Comparison of ENCODE assay signal across 11 mouse cellular contexts in genomic region chr7:79563675-79564074, GRCm38 (mm10). TPM values are rescaled to one million over a fixed set of nuclear protein-coding genes. Genes with fewer than 3 reads are reported as not detected.
A peak's percentile ranks its signal among the peaks of the same experiment; 100 is the strongest.
DNase-seq lines count a peak whose midpoint lies in the region; ATAC-seq and TF ChIP-seq lines count a peak whose summit lies in the region.
"Had no signal": no experiment of that assay in that cellular context is flagged by ENCODE, and none has a peak within 500 bp of the region (broad histone marks: within the 10 kb centered on the region; RNA-seq: fewer than 3 reads in every experiment).

No protein-coding gene starts in this region.

- TF ChIP-seq POLR2A in CH12.LX (IDR thresholded peaks at IDR 0.05; ENCODE audit: low read depth, low read length) = no peak

- peak; percentile 55 for DNase-seq in hindbrain, embryonic 10.5 days (ENCODE audit: low spot score)
- DNase-seq in CH12.LX (ENCODE audit: extremely low read depth) (peak; percentile 10), ZHBTc4 (ENCODE audit: low read depth, low spot score) (peak; percentile 82)
- no peak for DNase-seq in ovary, postnatal 36 days (ENCODE audit: low spot score)
- DNase-seq in layer of hippocampus, postnatal 10 days (ENCODE audit: low spot score in 2 of 2) = no peak
- no peak for DNase-seq in heart, embryonic 10.5 days (ENCODE audit: low spot score)
- DNase-seq: cerebellum, adult 9-11 months had no signal

- TF ChIP-seq CTCF in CH12.LX (conservative IDR thresholded peaks at IDR 0.05 in 1 of 2, IDR thresholded peaks at IDR 0.05 in 1 of 2; ENCODE audit: low read depth in 2 of 2, low read length in 2 of 2) = peak in 1 of 2 experiments; percentile 63; a peak in 2 of 4 replicates

- in situ Hi-C loops in CH12.LX (cut with MboI; ENCODE audit: low pct_ligation_motif_present, low pct_unique_long_range_greater_than_20kb, low sequenced_read_pairs) = no loop called here

- no peak for TF ChIP-seq EP300 in CH12.LX (IDR thresholded peaks at IDR 0.05; ENCODE audit: low read length)

- peak; percentile 16 for TF ChIP-seq RAD21 in CH12.LX (IDR thresholded peaks at IDR 0.05; ENCODE audit: low read depth, low read length)

- no peak overlapping the region for H3K9ac ChIP-seq in hindbrain, embryonic 13.5 days
- no peak overlapping the region for H3K9ac ChIP-seq in CH12.LX (ENCODE audit: insufficient read depth, low read depth)
- no peak overlapping the region for H3K9ac ChIP-seq in hindbrain, embryonic 16.5 days (ENCODE audit: low read depth, low read length)

- no peak for ATAC-seq in hindbrain, embryonic 13.5 days (ENCODE audit: low FRiP score)
- 0 out of 2 replicates have a peak, but pooled peaks have one; percentile 35 for ATAC-seq in hindbrain, embryonic 16.5 days

- dilution Hi-C loops in CH12.LX (cut with MboI; ENCODE audit: extremely low pct_ligation_motif_present, extremely low pct_unique_long_range_greater_than_20kb, low sequenced_read_pairs) = no loop called here

- H3K27me3 ChIP-seq in hindbrain, embryonic 10.5 days (ENCODE audit: insufficient read depth, poor library complexity, severe bottlenecking) = peaks cover 79% of the 10 kb centered on the region
- H3K27me3 ChIP-seq in hindbrain, embryonic 13.5 days = peaks cover 27% of the 10 kb centered on the region
- H3K27me3 ChIP-seq in CH12.LX (replicated peaks) = peaks cover 75% of the 10 kb centered on the region
- H3K27me3 ChIP-seq in hindbrain, embryonic 16.5 days (replicated peaks; ENCODE audit: control insufficient read depth, insufficient read depth, low read length) = no peaks in the 10 kb centered on the region
- peaks cover 72% of the 10 kb centered on the region for H3K27me3 ChIP-seq in heart, embryonic 10.5 days (ENCODE audit: insufficient read depth, poor library complexity, severe bottlenecking)

- H3K4me2 ChIP-seq in hindbrain, embryonic 13.5 days = no peak overlapping the region
- no peak overlapping the region for H3K4me2 ChIP-seq in CH12.LX (ENCODE audit: insufficient read depth, low read depth, poor library complexity, severe bottlenecking)
- no peak overlapping the region for H3K4me2 ChIP-seq in hindbrain, embryonic 16.5 days (ENCODE audit: low read length)

- H3K36me3 ChIP-seq in hindbrain, embryonic 10.5 days = no peaks in the 10 kb centered on the region
- no peaks in the 10 kb centered on the region for H3K36me3 ChIP-seq in hindbrain, embryonic 13.5 days
- no peaks in the 10 kb centered on the region for H3K36me3 ChIP-seq in CH12.LX (replicated peaks in 1 of 2; ENCODE audit: control insufficient read depth in 1 of 2, insufficient read depth in 1 of 2, low read length in 1 of 2)
- no peaks in the 10 kb centered on the region for H3K36me3 ChIP-seq in hindbrain, embryonic 16.5 days (ENCODE audit: control insufficient read depth, insufficient read depth, low read length)
- H3K36me3 ChIP-seq in heart, embryonic 10.5 days = no peaks in the 10 kb centered on the region

- WGBS in hindbrain, embryonic 10.5 days = 22% methylated on average over 13 of the region's 13 CpGs
- 22% methylated on average over 13 of the region's 13 CpGs for WGBS in hindbrain, embryonic 13.5 days
- 24% methylated on average over 13 of the region's 13 CpGs for WGBS in hindbrain, embryonic 16.5 days
- WGBS in heart, embryonic 10.5 days = 17% methylated on average over 13 of the region's 13 CpGs

- no peaks in the 10 kb centered on the region for H3K79me2 ChIP-seq in CH12.LX (replicated peaks; ENCODE audit: control insufficient read depth, extremely low read depth, insufficient read depth, poor library complexity, severe bottlenecking)

- no peaks in the 10 kb centered on the region for H3K9me3 ChIP-seq in hindbrain, embryonic 10.5 days
- no peaks in the 10 kb centered on the region for H3K9me3 ChIP-seq in hindbrain, embryonic 13.5 days
- no peaks in the 10 kb centered on the region for H3K9me3 ChIP-seq in CH12.LX (replicated peaks; ENCODE audit: low read length)
- H3K9me3 ChIP-seq in hindbrain, embryonic 16.5 days (ENCODE audit: control insufficient read depth, low read length) = no peaks in the 10 kb centered on the region
- no peaks in the 10 kb centered on the region for H3K9me3 ChIP-seq in heart, embryonic 10.5 days

- H3K4me1 ChIP-seq in hindbrain, embryonic 10.5 days (replicated peaks) = peaks cover 7% of the 10 kb centered on the region
- no peaks in the 10 kb centered on the region for H3K4me1 ChIP-seq in hindbrain, embryonic 13.5 days (replicated peaks)
- no peaks in the 10 kb centered on the region for H3K4me1 ChIP-seq in CH12.LX (ENCODE audit: control insufficient read depth in 1 of 2, insufficient read depth in 2 of 2)
- H3K4me1 ChIP-seq in hindbrain, embryonic 16.5 days (ENCODE audit: control insufficient read depth, insufficient read depth, low read depth, low read length) = no peaks in the 10 kb centered on the region
- no peaks in the 10 kb centered on the region for H3K4me1 ChIP-seq in heart, embryonic 10.5 days

- no peak overlapping the region for H3K27ac ChIP-seq in hindbrain, embryonic 10.5 days
- H3K27ac ChIP-seq in hindbrain, embryonic 13.5 days = no peak overlapping the region
- no peak overlapping the region for H3K27ac ChIP-seq in CH12.LX (ENCODE audit: insufficient read depth, low read depth)
- no peak overlapping the region for H3K27ac ChIP-seq in hindbrain, embryonic 16.5 days (ENCODE audit: low read depth, low read length)
- no peak overlapping the region for H3K27ac ChIP-seq in heart, embryonic 10.5 days

- no peak overlapping the region for H3K4me3 ChIP-seq in hindbrain, embryonic 10.5 days
- H3K4me3 ChIP-seq in hindbrain, embryonic 13.5 days = no peak overlapping the region
- no peak overlapping the region for H3K4me3 ChIP-seq in CH12.LX (replicated peaks in 1 of 3; ENCODE audit: low read depth in 2 of 3, low read length in 2 of 3, poor library complexity in 1 of 3)
- no peak overlapping the region for H3K4me3 ChIP-seq in hindbrain, embryonic 16.5 days (ENCODE audit: low read length)
- H3K4me3 ChIP-seq in heart, embryonic 10.5 days = no peak overlapping the region

TF ChIP-seq in CH12.LX, 34 proteins besides CTCF, POLR2A, EP300 and RAD21:
- TF ChIP-seq SMC3 (IDR thresholded peaks at IDR 0.05; ENCODE audit: low read depth, low read length) (peak; percentile 51), GABPA (IDR thresholded peaks at IDR 0.05; ENCODE audit: insufficient replicate concordance, low read depth, low read length) (no peak)

RNA-seq across cellular contexts. Expression of gene Rhcg, which starts 53.8 kb away (rescaled TPM):
- 0.12 and 0.67 TPM in 2 replicates for polyA plus RNA-seq in hindbrain, embryonic 10.5 days (2016; fragmentation: Nextera tagmentation; extraction: Ambion mirVana)
- 4.8 and 5.2 TPM in 2 replicates for polyA plus RNA-seq in hindbrain, embryonic 13.5 days (2015; fragmentation: Nextera tagmentation; extraction: Ambion mirVana)
- total RNA-seq in CH12.LX (2012; rRNA removed) = not detected in 2 replicates
- total RNA-seq in CH12.LX (2014; rRNA removed) = not detected in 2 replicates
- not detected in 2 replicates for polyA plus RNA-seq in CH12.LX (2012; ENCODE audit: insufficient read length, low read depth)
- 5.5 and 5.7 TPM in 2 replicates for polyA plus RNA-seq in hindbrain, embryonic 16.5 days (2015; fragmentation: Nextera tagmentation; extraction: Ambion mirVana)
- 1 to 10 TPM; 1.4 to 3.2 TPM for total RNA-seq in layer of hippocampus, postnatal 10 days (2021)
- polyA plus RNA-seq in heart, embryonic 10.5 days (2016; fragmentation: Nextera tagmentation; extraction: Ambion mirVana) = not detected in 2 replicates
- polyA plus RNA-seq: heart, embryonic 14.5 days; small intestine, adult 2 months had no signal

Comparison
In these comparisons a context has a peak if more than half of its experiments do, and no peak if none do; other contexts are left out.
1. DNase-seq: peak in hindbrain, embryonic 10.5 days (single experiment), CH12.LX (single experiment) and ZHBTc4 (single experiment); none in ovary, postnatal 36 days (single experiment), layer of hippocampus, postnatal 10 days (0 of 2) and heart, embryonic 10.5 days (single experiment).